Mouse (Mus musculus): ENCODE data around the gene Zfp740.
"Not testable (repeated sequence)": the region's sequence is repeated elsewhere in the genome, so short reads cannot be mapped to it uniquely, and the experiment has no call there.

Zfp740 gene

DNA sequence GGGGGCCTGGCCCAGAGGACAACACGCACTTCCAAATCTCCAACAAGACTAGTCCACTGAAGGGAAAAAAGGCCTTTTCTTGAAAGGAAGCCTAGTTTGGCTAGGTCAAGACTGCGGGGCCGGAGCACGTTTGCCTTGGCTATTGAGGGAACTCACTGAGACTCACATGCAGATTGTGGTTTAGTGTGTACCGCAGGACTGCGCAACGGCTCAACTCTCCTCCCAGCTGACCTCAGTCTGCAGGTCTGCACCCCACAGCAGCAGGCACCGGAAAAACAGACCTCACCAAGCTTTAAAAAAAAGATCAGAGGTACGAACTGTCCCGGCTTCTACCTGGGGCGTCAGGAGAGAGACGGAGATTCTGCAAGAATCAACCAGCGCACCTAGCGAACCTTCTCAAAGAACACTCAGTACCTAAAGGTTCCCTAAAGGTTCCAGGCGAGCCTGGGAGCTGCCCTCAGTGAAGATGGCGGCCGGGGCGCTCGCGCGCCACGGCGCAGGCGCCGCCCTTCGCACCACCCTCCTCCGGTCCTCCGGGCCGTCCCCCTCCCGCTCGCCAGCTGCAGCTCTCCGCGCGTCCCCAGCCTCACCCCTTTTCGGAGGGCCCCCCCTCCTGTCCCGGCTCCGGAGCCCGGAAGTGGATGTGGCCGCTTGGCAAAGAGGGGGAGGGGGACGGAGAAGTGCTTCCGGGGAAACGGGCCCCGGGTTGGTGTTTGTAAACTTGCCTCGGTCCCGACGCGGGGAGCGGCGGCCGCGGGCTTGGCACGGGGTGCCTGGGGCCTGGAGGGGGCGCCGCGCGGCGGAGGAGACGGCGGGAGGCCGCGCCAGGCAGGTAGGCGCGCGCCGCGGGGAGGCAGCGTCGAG is at the start of gene Zfp740:
Gene Zfp740 (plus strand): TSS at position 279 of the 864 bp plus-strand sequence.
- in situ Hi-C loops (cut with MboI, MseI): no loop called here

DNA sequence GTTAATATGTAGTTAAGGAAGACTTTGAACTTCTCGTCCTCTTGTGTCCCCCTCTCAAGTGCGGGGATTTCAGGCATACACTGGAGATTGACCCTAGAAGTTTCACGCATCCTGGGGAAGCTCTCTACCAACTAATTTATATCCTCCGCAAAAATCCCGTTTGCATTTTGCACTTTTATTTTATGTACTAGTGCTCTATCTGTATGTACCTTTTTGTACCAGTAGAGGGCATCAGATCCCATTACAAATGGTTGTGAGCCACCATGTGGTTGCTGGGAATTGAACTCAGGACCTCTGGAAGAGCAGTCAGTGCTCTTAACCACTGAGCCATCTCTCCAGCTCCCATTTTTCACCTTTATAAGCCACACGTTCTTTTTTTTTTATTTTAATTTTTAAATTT is 48.0 kb upstream of the Zfp740 start:
- in situ Hi-C loops (cut with MboI, MseI): not testable (repeated sequence)

- in situ Hi-C loops (cut with MboI, MseI): no loop called here
Observed at GRCm38 (mm10) chr15:102156836-102157235, 46.2 kb upstream of the Zfp740 start.

- in situ Hi-C loops (cut with MboI, MseI): loop anchor here (10.0 kb wide), 1 partner anchor 1216 kb away; no protein-coding TSS in a partner anchor
Observed at GRCm38 (mm10) chr15:102160415-102161060, 42.5 kb upstream of the Zfp740 start.

GRCm38 (mm10) chr15:102163900-102164693 is 39.0 kb upstream of the Zfp740 start:
- in situ Hi-C loops (cut with MboI, MseI): loop anchor here (10.0 kb wide), 1 partner anchor 1219 kb away; no protein-coding TSS in a partner anchor

- in situ Hi-C loops (cut with MboI, MseI): loop anchor here (10.0 kb wide), 1 partner anchor 1221 kb away; no protein-coding TSS in a partner anchor
Observed at GRCm38 (mm10) chr15:102165468-102166100, 37.5 kb upstream of the Zfp740 start.

GRCm38 (mm10) chr15:102167620-102168021 is 35.4 kb upstream of the Zfp740 start:
- in situ Hi-C loops (cut with MboI, MseI): loop anchor here (10.0 kb wide), 1 partner anchor 1223 kb away; no protein-coding TSS in a partner anchor

GRCm38 (mm10) chr15:102169064-102169463 is 34.0 kb upstream of the Zfp740 start:
- in situ Hi-C loops (cut with MboI, MseI): loop anchor here (10.0 kb wide), 1 partner anchor 1224 kb away; no protein-coding TSS in a partner anchor

DNA sequence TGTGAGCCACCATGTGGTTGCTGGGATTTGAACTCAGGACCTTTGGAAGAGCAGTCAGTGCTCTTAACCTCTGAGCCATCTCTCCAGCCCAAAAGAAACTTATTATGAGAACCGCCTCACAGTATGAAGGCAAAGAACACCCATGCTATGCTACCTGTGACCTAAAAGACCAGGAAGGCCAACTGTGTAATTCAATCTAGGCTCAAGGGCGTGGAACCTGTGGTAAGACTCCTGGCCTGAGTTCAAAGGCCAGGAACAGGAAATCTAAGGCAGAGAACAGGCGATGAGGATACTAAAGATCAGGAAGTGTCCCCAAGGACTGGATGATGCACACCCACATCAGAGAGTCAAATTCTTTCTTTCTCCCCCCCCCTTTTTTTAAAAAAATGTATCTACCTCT is 29.5 kb upstream of the Zfp740 start:
- in situ Hi-C loops (cut with MboI, MseI): no loop called here

DNA sequence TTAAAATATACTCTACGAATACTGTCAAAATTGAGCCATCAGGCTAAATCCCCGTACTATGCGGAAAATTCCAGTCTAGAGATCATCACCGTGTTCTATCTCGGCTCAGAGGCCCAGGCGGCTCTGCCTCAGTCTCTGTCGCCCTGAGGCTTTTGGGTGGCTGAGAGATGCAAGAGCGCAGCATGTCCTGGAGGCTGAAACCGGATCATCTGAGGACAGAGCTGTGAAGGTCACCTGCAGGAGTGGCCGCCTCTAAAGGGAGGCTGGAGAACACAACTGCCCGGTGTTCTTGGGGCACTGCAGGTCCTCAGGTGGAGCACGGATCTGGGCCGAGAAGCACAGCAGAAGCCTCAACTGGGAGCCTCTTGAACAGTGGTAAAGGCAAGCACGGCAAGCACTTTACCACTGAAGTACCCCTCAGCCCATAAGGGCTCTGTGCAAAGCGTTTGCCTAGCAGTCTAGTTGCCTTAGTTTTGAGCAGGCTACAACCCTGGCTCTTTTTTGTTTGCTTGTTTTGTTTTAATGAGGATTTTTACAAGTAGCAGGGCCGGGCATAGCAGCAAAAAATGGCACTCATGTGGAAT is 27.2 kb upstream of the Zfp740 start:
- in situ Hi-C loops (cut with MboI, MseI): loop anchor here (5.0 kb wide), 1 partner anchor 51 kb away; no protein-coding TSS in a partner anchor

DNA sequence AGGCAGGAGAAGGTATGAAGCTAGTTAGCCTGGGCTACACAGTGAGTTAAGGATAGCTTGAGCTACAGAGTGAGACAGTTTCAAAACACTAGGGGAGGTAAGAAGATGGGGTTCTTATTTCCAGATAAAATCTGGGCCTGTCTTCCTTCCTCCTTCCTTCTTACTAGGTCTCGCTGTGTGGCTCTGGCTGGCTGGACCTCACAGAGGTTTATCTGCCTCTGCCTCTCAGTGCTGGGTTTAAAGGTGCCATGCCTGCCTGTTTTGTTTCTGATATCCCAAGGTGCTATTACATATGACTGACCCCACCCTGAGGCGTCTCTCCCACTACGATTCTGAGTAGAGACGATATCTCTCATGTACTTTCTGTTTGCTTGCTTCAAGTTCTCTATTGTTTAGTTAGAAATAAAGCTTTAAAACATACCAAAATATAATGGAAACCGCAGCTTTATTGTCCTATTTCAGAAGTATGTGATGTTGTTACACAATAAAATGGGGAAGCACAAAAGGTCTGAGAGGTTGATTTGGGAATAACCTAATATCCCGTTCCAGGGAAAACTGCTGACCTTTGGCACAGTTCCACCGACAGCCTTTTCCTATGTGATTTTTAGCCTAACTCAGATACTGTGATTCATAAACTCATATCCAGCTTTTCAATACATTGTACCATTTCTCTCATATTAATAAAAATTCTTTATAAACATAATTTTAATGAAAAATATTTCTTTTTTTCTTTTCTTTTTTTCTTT is 26.3 kb upstream of the Zfp740 start:
- in situ Hi-C loops (cut with MboI, MseI): loop anchor here (5.0 kb wide), 1 partner anchor 51 kb away; no protein-coding TSS in a partner anchor

DNA sequence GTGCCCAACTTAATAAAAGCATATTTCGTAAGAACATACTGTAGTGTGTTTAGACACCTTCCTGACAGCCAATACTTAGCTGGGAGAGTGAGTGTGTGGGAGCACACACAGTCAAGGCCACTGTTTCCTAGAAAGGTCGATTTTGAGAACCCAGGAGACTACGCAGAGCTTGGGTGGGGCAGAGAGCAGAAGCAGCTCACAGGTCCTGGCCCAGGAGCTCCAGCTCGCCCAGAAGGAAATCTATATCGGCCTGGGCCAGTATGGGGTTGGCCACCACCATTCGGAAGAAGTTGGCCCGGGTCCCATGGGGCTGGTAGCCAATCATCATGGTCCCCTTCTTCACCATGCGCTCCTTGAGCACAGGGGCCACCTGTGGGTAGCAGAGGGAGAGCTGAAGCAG is 25.6 kb upstream of the Zfp740 start:
- in situ Hi-C loops (cut with MboI, MseI): loop anchor here (5.0 kb wide), 1 partner anchor 50 kb away; no protein-coding TSS in a partner anchor

DNA sequence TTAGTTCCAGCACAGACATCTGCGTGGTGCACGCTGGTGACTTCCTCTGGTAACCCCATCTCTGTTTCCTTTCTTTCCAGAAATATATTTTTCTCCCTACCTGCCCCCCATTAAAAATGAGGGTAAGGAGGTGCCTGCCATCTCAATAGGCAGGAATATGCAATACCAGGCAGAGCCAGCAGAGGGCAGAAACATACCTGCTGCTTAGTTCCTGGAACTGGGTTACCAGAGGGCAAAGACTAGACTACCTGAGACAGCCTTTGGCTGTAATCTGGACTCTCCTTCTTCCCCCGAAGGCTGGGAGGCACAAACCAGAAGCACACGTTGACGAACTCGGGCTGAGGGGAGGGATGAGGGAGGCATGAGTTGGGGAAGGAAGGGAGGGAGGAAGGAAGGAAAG is 24.8 kb upstream of the Zfp740 start:
- in situ Hi-C loops (cut with MboI, MseI): loop anchor here (5.0 kb wide), 1 partner anchor 49 kb away; no protein-coding TSS in a partner anchor

- in situ Hi-C loops (cut with MboI, MseI): loop anchor here (5.0 kb wide), 1 partner anchor 48 kb away; no protein-coding TSS in a partner anchor
Observed at GRCm38 (mm10) chr15:102179106-102179505, 23.9 kb upstream of the Zfp740 start.

DNA sequence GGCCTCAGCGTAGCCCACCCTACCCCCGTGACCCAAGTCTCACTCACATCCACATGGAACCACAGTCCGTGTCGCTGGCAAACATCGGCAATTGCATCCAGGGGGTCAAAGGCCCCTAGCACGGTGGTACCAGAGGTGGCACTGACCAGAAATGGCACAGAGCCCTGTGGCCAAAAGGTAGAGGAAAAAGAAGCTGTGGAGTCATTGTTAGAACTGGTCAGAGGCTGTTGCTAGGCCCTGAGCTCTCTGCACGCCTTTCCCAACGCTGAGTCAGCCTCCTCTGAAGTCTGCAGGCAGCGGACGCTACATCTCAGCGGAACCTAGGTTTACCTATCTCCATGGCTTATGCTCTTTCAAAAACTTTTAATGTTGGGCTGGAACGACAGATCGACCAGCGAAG is 23.1 kb upstream of the Zfp740 start:
- in situ Hi-C loops (cut with MboI, MseI): loop anchor here (5.0 kb wide), 1 partner anchor 47 kb away; no protein-coding TSS in a partner anchor

DNA sequence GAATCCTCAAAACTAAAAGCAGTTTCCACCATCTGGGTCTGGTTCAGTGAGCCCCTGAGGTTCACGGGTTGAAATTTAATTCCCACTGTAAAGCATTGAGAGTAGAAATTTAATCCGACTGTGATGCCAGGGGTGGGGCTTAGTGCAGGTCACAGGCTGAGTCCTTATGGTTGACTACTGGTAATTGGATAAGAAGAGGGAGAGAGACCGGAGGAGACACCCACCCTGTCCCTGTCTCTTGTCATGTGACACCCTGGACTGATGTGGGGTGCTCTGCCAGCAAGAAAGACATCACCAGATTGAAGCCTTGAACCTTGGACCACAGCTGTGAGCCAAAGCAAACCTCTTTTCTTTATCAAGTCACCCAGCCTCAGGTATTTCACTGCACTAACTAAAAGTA is 20.0 kb upstream of the Zfp740 start:
- in situ Hi-C loops (cut with MboI, MseI): no loop called here

- in situ Hi-C loops (cut with MboI, MseI): no loop called here
Observed at GRCm38 (mm10) chr15:102186239-102186638, 16.8 kb upstream of the Zfp740 start.

DNA sequence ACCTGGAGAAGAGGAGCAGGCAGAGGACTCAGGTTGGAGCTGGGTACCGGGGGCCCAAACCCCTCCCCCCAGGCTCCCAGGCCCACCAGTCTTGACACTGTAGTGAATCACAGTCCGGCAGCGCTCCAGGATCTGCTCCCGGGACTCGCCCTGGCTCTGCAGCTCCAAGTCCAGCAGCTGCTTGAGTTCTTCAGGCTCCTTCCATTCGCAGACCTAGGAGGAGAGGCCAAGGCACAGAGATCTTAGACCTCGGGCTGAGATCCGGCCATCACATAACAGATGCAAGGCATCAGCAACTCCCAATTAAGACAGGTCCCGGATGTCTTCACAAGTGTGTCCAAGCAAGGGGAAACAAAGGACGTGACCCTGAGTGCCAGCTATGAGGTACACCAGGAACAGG is 15.0 kb upstream of the Zfp740 start:
- in situ Hi-C loops (cut with MboI, MseI): no loop called here

GRCm38 (mm10) chr15:102188883-102189282 is 14.2 kb upstream of the Zfp740 start:
- in situ Hi-C loops (cut with MboI, MseI): no loop called here

GRCm38 (mm10) chr15:102191699-102192098 is 11.3 kb upstream of the Zfp740 start:
- in situ Hi-C loops (cut with MboI, MseI): no loop called here

Measured in regulatory T cell (primary cell).